Mouse (Mus musculus): ENCODE results near the gene Neurl1a. TPM values are rescaled to one million over a fixed set of nuclear protein-coding genes. Genes with fewer than 3 reads are reported as not detected.

The Neurl1a gene
- polyA plus RNA-seq, 1 experiment: 1.6 TPM

DNA sequence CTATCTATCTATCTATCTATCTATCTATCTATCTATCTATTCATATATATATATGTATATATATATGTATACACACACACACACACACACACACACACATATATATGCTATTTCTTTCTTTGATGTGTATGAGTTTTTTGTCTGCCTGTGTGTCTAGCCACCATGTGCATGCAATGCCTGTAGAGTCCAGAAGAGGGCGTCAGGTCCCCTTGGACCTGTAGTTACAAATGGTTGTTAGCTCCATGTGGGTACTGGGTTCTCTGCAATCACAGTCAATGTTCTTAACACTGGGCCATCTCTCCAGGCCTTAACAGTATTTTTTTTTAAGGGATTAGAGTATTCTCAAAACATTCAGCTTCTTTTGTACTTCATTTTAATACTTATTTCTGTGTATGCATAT lies 34.9 kb downstream of the Neurl1a start:
- Histone ChIP-seq H3K36me3 (ENCODE audit: control insufficient read depth, insufficient read depth, low read length) (no peaks in the 10 kb centered on the region), H3K27ac (ENCODE audit: control insufficient read depth, insufficient read depth, low read length) (no peak overlapping the region), H3K4me1 (replicated peaks; ENCODE audit: control insufficient read depth, insufficient read depth, low read length) (no peaks in the 10 kb centered on the region), H3K4me3 (ENCODE audit: control insufficient read depth, insufficient read depth, low read length) (no peak overlapping the region), H3K27me3 (ENCODE audit: control insufficient read depth, insufficient read depth, low read length) (no peaks in the 10 kb centered on the region)
- TF ChIP-seq POLR2A (IDR thresholded peaks at IDR 0.05; ENCODE audit: control insufficient read depth, extremely low read depth, insufficient read depth, low read length, poor library complexity): no peak
- no peak for TF ChIP-seq CTCF (IDR thresholded peaks at IDR 0.05; ENCODE audit: borderline replicate concordance, control insufficient read depth, extremely low read depth, insufficient read depth, low read length, poor library complexity)
- no peak for DNase-seq
- WGBS: 85% methylated on average over 1 of the region's 1 CpGs

DNA sequence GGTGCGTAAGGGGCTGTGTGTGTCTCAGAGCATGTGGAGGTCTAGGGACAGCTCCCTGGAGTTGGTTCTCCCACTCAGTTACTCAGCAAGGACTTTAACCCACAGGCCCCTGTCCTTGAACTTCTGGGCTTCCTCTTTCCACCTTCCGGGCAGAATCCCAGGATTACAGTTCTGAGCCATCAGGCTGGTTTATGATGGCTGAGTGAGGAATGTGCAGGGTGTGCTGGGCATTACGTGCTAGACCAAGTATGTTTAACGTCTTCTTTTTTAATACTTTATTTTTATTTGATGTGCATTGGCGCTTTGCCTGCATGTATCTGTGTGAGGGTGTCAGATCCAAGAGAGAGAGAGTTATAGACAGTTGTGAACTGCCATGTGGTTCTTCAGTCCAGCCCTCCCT lies 38.1 kb downstream of the Neurl1a start:
- DNase-seq: no peak
- H3K4me1 ChIP-seq (replicated peaks; ENCODE audit: control insufficient read depth, insufficient read depth, low read length): no peaks in the 10 kb centered on the region
- no peaks in the 10 kb centered on the region for H3K36me3 ChIP-seq (ENCODE audit: control insufficient read depth, insufficient read depth, low read length)
- H3K27me3 ChIP-seq (ENCODE audit: control insufficient read depth, insufficient read depth, low read length): no peaks in the 10 kb centered on the region
- no peak overlapping the region for H3K4me3 ChIP-seq (ENCODE audit: control insufficient read depth, insufficient read depth, low read length)
- no peak overlapping the region for H3K27ac ChIP-seq (ENCODE audit: control insufficient read depth, insufficient read depth, low read length)
- 94% methylated on average over 5 of the region's 5 CpGs for WGBS
- TF ChIP-seq POLR2A (IDR thresholded peaks at IDR 0.05; ENCODE audit: control insufficient read depth, extremely low read depth, insufficient read depth, low read length, poor library complexity): no peak
- no peak for TF ChIP-seq CTCF (IDR thresholded peaks at IDR 0.05; ENCODE audit: borderline replicate concordance, control insufficient read depth, extremely low read depth, insufficient read depth, low read length, poor library complexity)

DNA sequence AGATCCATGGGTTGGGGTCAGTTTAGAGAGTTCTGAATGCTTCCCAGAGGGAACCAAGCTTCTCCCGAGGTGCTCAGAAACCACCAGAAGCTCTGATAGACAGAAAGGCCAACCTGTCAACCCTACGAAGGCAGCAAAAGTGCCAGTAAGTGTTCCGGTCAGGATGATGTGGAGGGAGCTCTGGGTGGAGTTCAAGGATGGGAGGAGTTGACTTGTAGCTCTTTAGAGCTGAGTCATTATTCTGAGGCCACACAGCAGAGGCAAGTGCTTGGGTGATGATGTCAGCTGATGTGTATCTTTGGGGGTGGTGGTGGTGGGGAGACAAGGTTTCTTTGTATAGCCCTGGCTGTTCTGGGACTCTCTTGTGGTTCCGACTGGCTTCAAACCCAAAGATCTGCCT lies 41.0 kb downstream of the Neurl1a start:
- Histone ChIP-seq H3K4me1 (replicated peaks; ENCODE audit: control insufficient read depth, insufficient read depth, low read length) (no peaks in the 10 kb centered on the region), H3K4me3 (ENCODE audit: control insufficient read depth, insufficient read depth, low read length) (no peak overlapping the region), H3K27me3 (ENCODE audit: control insufficient read depth, insufficient read depth, low read length) (no peaks in the 10 kb centered on the region), H3K27ac (ENCODE audit: control insufficient read depth, insufficient read depth, low read length) (no peak overlapping the region), H3K36me3 (ENCODE audit: control insufficient read depth, insufficient read depth, low read length) (no peaks in the 10 kb centered on the region)
- TF ChIP-seq POLR2A (IDR thresholded peaks at IDR 0.05; ENCODE audit: control insufficient read depth, extremely low read depth, insufficient read depth, low read length, poor library complexity) (no peak), CTCF (IDR thresholded peaks at IDR 0.05; ENCODE audit: borderline replicate concordance, control insufficient read depth, extremely low read depth, insufficient read depth, low read length, poor library complexity) (no peak)
- DNase-seq: no peak
- 81% methylated on average over 4 of the region's 4 CpGs for WGBS

DNA sequence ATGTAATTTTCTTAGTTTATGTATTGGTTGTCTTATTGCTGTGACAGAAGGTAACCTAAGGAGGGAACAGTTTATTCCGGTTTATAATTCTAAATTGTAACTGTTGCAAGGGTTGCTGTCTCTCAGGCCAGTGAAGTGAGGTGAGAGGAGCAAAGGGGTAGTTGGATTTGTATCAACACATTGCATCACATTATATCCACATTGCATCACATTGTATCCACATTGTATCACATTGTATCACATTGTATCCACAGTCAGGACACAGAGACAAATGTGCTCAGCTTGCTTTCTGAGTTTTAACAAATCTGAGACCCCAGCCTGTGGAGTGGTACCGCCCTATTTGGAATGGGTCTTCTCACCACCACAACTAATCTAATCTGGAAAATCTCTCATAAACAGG lies 41.6 kb downstream of the Neurl1a start:
- 90% methylated on average over 2 of the region's 2 CpGs for WGBS
- no peaks in the 10 kb centered on the region for H3K4me1 ChIP-seq (replicated peaks; ENCODE audit: control insufficient read depth, insufficient read depth, low read length)
- no peak overlapping the region for H3K27ac ChIP-seq (ENCODE audit: control insufficient read depth, insufficient read depth, low read length)
- no peak for DNase-seq
- no peaks in the 10 kb centered on the region for H3K36me3 ChIP-seq (ENCODE audit: control insufficient read depth, insufficient read depth, low read length)
- no peak for TF ChIP-seq POLR2A (IDR thresholded peaks at IDR 0.05; ENCODE audit: control insufficient read depth, extremely low read depth, insufficient read depth, low read length, poor library complexity)
- TF ChIP-seq CTCF (IDR thresholded peaks at IDR 0.05; ENCODE audit: borderline replicate concordance, control insufficient read depth, extremely low read depth, insufficient read depth, low read length, poor library complexity): no peak
- no peak overlapping the region for H3K4me3 ChIP-seq (ENCODE audit: control insufficient read depth, insufficient read depth, low read length)
- H3K27me3 ChIP-seq (ENCODE audit: control insufficient read depth, insufficient read depth, low read length): no peaks in the 10 kb centered on the region

DNA sequence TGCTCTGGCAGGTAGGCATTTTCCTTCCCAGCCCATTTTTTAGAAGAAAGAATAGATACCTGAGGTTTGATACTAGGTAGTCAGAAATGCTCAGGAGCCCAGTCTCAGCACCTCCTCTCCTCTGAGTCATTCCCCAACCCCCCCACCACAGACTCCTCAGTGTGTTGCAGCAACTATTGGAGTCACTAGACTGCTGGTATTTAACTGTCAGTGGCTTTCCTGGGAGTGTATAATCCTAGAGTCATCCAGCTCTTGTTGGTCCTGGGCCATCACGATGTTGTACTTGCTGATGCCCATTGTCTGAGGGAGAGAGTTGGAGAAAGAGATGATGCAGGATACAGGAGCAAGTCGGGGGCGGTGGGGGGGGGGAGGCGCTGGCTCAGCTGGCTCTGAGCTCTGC lies 42.4 kb downstream of the Neurl1a start:
- H3K36me3 ChIP-seq (ENCODE audit: control insufficient read depth, insufficient read depth, low read length): no peaks in the 10 kb centered on the region
- WGBS: 94% methylated on average over 4 of the region's 4 CpGs
- H3K27ac ChIP-seq (ENCODE audit: control insufficient read depth, insufficient read depth, low read length): no peak overlapping the region
- H3K4me3 ChIP-seq (ENCODE audit: control insufficient read depth, insufficient read depth, low read length): no peak overlapping the region
- no peaks in the 10 kb centered on the region for H3K4me1 ChIP-seq (replicated peaks; ENCODE audit: control insufficient read depth, insufficient read depth, low read length)
- no peaks in the 10 kb centered on the region for H3K27me3 ChIP-seq (ENCODE audit: control insufficient read depth, insufficient read depth, low read length)
- no peak for DNase-seq
- TF ChIP-seq CTCF (IDR thresholded peaks at IDR 0.05; ENCODE audit: borderline replicate concordance, control insufficient read depth, extremely low read depth, insufficient read depth, low read length, poor library complexity) (no peak), POLR2A (IDR thresholded peaks at IDR 0.05; ENCODE audit: control insufficient read depth, extremely low read depth, insufficient read depth, low read length, poor library complexity) (no peak)

DNA sequence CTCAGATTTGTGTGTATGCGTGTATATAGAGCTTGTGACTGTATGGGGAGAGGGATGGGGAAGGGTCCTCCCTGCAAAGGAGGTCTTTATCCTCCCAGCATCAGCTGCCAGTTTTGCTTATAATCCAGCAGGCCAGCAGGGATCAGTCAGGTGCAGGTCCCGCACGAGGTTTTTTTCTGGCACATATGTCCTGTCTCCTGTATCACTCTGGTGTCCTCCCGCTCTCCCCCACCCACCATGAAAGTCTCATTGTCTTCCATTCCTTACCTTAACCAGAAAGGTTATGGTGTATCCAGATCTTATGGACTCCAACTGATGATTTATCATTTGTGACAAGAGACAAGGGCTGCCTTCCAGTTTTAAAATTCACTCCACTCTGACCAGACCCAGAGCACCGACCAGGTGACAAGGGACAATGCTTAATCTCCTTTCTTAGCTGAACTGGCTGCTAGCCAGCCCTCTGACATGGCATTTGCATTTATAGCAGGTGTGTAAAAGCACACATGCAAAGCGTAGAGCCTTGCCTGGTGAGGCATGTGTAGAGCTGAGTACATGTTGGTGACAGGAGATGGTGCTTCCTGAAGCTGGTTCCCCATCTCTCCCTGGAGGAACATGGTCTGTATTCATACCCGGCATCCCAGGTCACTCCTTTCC lies 43.0 kb downstream of the Neurl1a start:
- 92% methylated on average over 7 of the region's 7 CpGs for WGBS

More for the DNA sequence above, 43.0 kb downstream of the Neurl1a start:
- DNase-seq: no peak
- H3K36me3 ChIP-seq (ENCODE audit: control insufficient read depth, insufficient read depth, low read length): no peaks in the 10 kb centered on the region
- TF ChIP-seq POLR2A (IDR thresholded peaks at IDR 0.05; ENCODE audit: control insufficient read depth, extremely low read depth, insufficient read depth, low read length, poor library complexity): no peak
- no peak for TF ChIP-seq CTCF (IDR thresholded peaks at IDR 0.05; ENCODE audit: borderline replicate concordance, control insufficient read depth, extremely low read depth, insufficient read depth, low read length, poor library complexity)
- H3K4me3 ChIP-seq (ENCODE audit: control insufficient read depth, insufficient read depth, low read length): no peak overlapping the region
- H3K4me1 ChIP-seq (replicated peaks; ENCODE audit: control insufficient read depth, insufficient read depth, low read length): no peaks in the 10 kb centered on the region
- no peak overlapping the region for H3K27ac ChIP-seq (ENCODE audit: control insufficient read depth, insufficient read depth, low read length)
- no peaks in the 10 kb centered on the region for H3K27me3 ChIP-seq (ENCODE audit: control insufficient read depth, insufficient read depth, low read length)
